Mouse (Mus musculus) colon, adult 2 months (tissue): ENCODE results near the gene Abracl. TPM values are rescaled to one million over a fixed set of nuclear protein-coding genes. Genes with fewer than 3 reads are reported as not detected.

ENCODE experiments used
- polyA plus RNA-seq: library from polyadenylated mRNA; depleted of rRNA; stranded (reverse); fragments of >200 nt; gene quantifications from 2 replicates; pipeline ENCODE4 v1.2.3, GENCODE M21; 2012; rRNA removed

Gene Abracl
- polyA plus RNA-seq = 5.9 and 6.9 TPM in 2 replicates

GRCm38 (mm10) chr10:18022741-18023347, at the start of gene Abracl:
Gene Abracl (minus strand): TSS chr10:18023288.

DNA sequence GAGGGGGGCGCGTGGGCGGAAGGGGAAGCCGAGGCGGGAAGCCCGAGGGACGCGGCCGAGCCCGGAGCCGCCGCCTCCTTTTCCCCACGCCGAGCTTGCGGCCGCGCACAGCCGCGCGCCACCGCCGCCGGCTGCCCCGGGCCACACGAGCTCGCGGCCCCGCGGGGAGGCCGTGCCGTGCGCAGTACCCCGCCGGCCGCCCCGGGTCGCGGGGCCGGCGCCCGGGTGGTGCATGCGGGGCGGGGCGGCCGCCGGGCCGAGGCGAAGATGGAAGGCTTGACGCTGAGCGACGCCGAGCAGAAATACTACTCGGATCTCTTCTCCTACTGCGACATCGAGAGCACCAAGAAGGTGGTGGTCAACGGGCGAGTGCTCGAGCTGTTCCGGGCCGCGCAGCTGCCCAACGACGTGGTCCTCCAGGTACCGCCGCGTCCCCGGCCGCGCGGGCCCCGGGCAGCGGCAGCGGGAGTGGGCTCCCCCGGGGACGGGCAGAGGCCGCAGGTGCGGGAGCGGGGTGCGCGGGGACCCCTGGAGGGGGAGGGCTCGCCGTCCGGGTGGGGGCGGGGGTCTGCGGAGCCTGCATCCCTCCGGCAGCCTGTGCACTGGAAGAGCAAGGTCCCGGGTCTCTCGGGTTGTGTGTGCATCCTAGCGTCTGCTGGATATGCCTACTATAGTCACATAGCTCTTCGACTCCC, 32.8 kb upstream of the Abracl start, which contains the start of gene Reps1:
Gene Reps1, plus strand, starts transcription at position 166 of the 695 bp plus-strand sequence.

Other genes with a start within 250 kb of the Abracl start
- gene Txlnb, start 227.1 kb downstream of the Abracl start, polyA plus RNA-seq = 0.03 and 0.06 TPM in 2 replicates
- 15.9 and 19.9 TPM in 2 replicates for gene Heca, start 75.2 kb downstream of the Abracl start, polyA plus RNA-seq
- 19.0 and 25.4 TPM in 2 replicates for gene Reps1, start 32.6 kb upstream of the Abracl start, polyA plus RNA-seq
- not detected in 2 replicates for gene Ect2l, start 187.6 kb upstream of the Abracl start, polyA plus RNA-seq
- 35.7 and 35.8 TPM in 2 replicates for gene Ccdc28a, start 211.7 kb upstream of the Abracl start, polyA plus RNA-seq